In the genomic region with DNA sequence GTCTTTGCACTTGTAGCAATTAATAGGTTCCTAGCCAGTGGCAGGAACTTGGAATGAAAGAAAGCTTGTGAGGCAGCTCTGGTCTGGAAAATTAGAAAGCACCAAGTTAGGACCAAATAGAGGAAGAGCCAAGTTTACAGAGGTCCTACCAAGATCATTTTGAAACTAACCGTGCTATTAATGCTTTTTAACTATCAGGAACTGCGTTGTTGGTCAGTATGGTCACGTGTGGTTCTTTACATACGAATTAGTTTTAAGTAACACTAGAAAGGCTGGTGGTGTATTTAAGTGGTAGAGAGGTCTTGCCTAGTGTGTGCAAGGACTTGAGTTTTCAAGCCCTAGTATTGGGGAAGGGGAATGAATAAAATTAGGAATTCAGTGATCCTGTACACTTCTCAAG, we compare ENCODE assay signal across 7 mouse cellular contexts. TPM values are rescaled to one million over a fixed set of nuclear protein-coding genes. Genes with fewer than 3 reads are reported as not detected.
DNase-seq lines count a peak whose midpoint lies in the region; ATAC-seq and TF ChIP-seq lines count a peak whose summit lies in the region.

No protein-coding gene starts in this region.

- peaks cover 4% of the 10 kb centered on the region; the same call in 1 of the 2 replicates for H3K4me1 ChIP-seq in lung, postnatal 0 days (ENCODE audit: insufficient read depth, low read depth, low read length)
- peaks cover 29% of the 10 kb centered on the region for H3K4me1 ChIP-seq in forebrain, embryonic 10.5 days
- H3K4me1 ChIP-seq in limb, embryonic 11.5 days (ENCODE audit: control insufficient read depth, insufficient read depth, low read length): peaks cover 9% of the 10 kb centered on the region; the same call in 1 of the 2 replicates
- peaks cover 9% of the 10 kb centered on the region; the same call in 1 of the 2 replicates for H3K4me1 ChIP-seq in stomach, embryonic 15.5 days

- no peak for ATAC-seq in lung, postnatal 0 days
- ATAC-seq in limb, embryonic 11.5 days (ENCODE audit: insufficient number of reproducible peaks, low FRiP score, low TSS enrichment, low read depth): no peak
- no peak for ATAC-seq in stomach, embryonic 15.5 days (ENCODE audit: insufficient read depth, low FRiP score, low read depth)

- no peaks in the 10 kb centered on the region for H3K27me3 ChIP-seq in lung, postnatal 0 days (replicated peaks; ENCODE audit: insufficient read depth, low read length)
- no peaks in the 10 kb centered on the region for H3K27me3 ChIP-seq in forebrain, embryonic 10.5 days (ENCODE audit: poor library complexity, severe bottlenecking)
- H3K27me3 ChIP-seq in limb, embryonic 11.5 days (ENCODE audit: control insufficient read depth, insufficient read depth, low read length): no peaks in the 10 kb centered on the region
- H3K27me3 ChIP-seq in stomach, embryonic 15.5 days (replicated peaks): no peaks in the 10 kb centered on the region

- TF ChIP-seq EP300 in lung, postnatal 0 days (IDR thresholded peaks at IDR 0.05): no peak

- H3K36me3 ChIP-seq in lung, postnatal 0 days (ENCODE audit: insufficient read depth, low read length): no peaks in the 10 kb centered on the region
- H3K36me3 ChIP-seq in forebrain, embryonic 10.5 days (replicated peaks): peaks cover 9% of the 10 kb centered on the region; the same call in 1 of the 2 replicates
- H3K36me3 ChIP-seq in limb, embryonic 11.5 days (ENCODE audit: control insufficient read depth, insufficient read depth, low read length): no peaks in the 10 kb centered on the region
- H3K36me3 ChIP-seq in stomach, embryonic 15.5 days: no peaks in the 10 kb centered on the region

- H3K4me3 ChIP-seq in lung, postnatal 0 days (ENCODE audit: low read depth, low read length): peak overlapping the region; percentile 80
- H3K4me3 ChIP-seq in forebrain, embryonic 10.5 days: peak overlapping the region; percentile 77
- peak overlapping the region; percentile 52 for H3K4me3 ChIP-seq in limb, embryonic 11.5 days (ENCODE audit: low read depth, low read length)
- H3K4me3 ChIP-seq in stomach, embryonic 15.5 days (replicated peaks): peak overlapping the region; percentile 66

- WGBS in lung, postnatal 0 days: 9% methylated on average over 4 of the region's 4 CpGs
- 7% methylated on average over 4 of the region's 4 CpGs for WGBS in forebrain, embryonic 10.5 days
- WGBS in limb, embryonic 11.5 days: 19% methylated on average over 4 of the region's 4 CpGs
- 12% methylated on average over 4 of the region's 4 CpGs for WGBS in stomach, embryonic 15.5 days

- peak overlapping the region; percentile 72 for H3K4me2 ChIP-seq in lung, postnatal 0 days (replicated peaks; ENCODE audit: low read depth, low read length)
- peak overlapping the region; percentile 49 for H3K4me2 ChIP-seq in limb, embryonic 11.5 days (ENCODE audit: low read depth, severe bottlenecking)
- peak overlapping the region; percentile 76 for H3K4me2 ChIP-seq in stomach, embryonic 15.5 days

- no peak overlapping the region for H3K27ac ChIP-seq in lung, postnatal 0 days (ENCODE audit: low read length)
- H3K27ac ChIP-seq in forebrain, embryonic 10.5 days: peak overlapping the region; percentile 96
- H3K27ac ChIP-seq in limb, embryonic 11.5 days (replicated peaks; ENCODE audit: low read depth, low read length): no peak overlapping the region
- H3K27ac ChIP-seq in stomach, embryonic 15.5 days: no peak overlapping the region

- DNase-seq in lung, postnatal 0 days (ENCODE audit: low spot score): peak; percentile 14
- no peak for DNase-seq in lung, postnatal 10 days
- DNase-seq in forebrain, embryonic 10.5 days (ENCODE audit: extremely low spot score, low spot score): no peak
- DNase-seq in limb, embryonic 11.5 days (ENCODE audit: low spot score): no peak
- no peak for DNase-seq in gastrocnemius, postnatal 10 days
- DNase-seq in layer of hippocampus, postnatal 36 days: no peak

- no peak for TF ChIP-seq CTCF in lung, postnatal 0 days (IDR thresholded peaks at IDR 0.05)

- H3K9me3 ChIP-seq in lung, postnatal 0 days (ENCODE audit: low read length): no peaks in the 10 kb centered on the region
- H3K9me3 ChIP-seq in forebrain, embryonic 10.5 days: no peaks in the 10 kb centered on the region
- no peaks in the 10 kb centered on the region for H3K9me3 ChIP-seq in limb, embryonic 11.5 days (ENCODE audit: control insufficient read depth, low read length)
- no peaks in the 10 kb centered on the region for H3K9me3 ChIP-seq in stomach, embryonic 15.5 days

- 0 out of 2 replicates have a peak overlapping the region, but pooled peaks have one; percentile 43 for H3K9ac ChIP-seq in lung, postnatal 0 days (replicated peaks; ENCODE audit: low read depth)
- H3K9ac ChIP-seq in limb, embryonic 11.5 days (ENCODE audit: low read length): no peak overlapping the region
- no peak overlapping the region for H3K9ac ChIP-seq in stomach, embryonic 15.5 days

RNA-seq across cellular contexts. Expression of a gene that starts 1.2 kb away (rescaled TPM):
- polyA plus RNA-seq in lung, postnatal 0 days (2015; fragmentation: Nextera tagmentation; extraction: Ambion mirVana): 1.2 and 1.5 TPM in 2 replicates
- 12.1 and 13.5 TPM in 2 replicates for polyA plus RNA-seq in forebrain, embryonic 10.5 days (2016; fragmentation: Nextera tagmentation; extraction: Ambion mirVana)
- polyA plus RNA-seq in limb, embryonic 11.5 days (2014; fragmentation: Nextera tagmentation; extraction: Ambion mirVana): 9.2 and 11.3 TPM in 2 replicates
- polyA plus RNA-seq in stomach, embryonic 15.5 days (2015; fragmentation: Nextera tagmentation; extraction: Ambion mirVana): 4.0 and 5.2 TPM in 2 replicates
- total RNA-seq in gastrocnemius, postnatal 10 days (2021): 1 to 10 TPM; 2.1 to 3.3 TPM
- 1 to 10 TPM; 6.9 to 7.8 TPM for total RNA-seq in layer of hippocampus, postnatal 36 days (2021)
